In the genomic region with DNA sequence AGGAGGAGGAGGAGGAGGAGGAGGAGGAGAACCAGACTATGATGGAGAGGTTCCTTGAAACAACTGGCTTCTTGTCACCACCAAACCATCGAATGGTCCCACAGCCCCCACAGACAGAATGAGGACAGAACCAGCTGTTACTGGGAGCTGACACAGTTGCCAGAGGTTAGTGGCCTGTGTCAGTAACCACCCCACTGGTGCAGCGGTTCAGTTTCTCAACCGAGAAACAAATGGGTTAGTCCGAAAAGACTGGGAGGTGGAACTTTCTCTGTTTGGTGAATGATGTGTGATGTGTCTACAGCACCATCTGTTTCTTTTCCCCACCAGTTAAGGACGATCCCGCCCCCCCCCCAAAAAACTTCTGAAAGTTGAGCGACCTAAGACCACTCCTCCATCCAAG, we compare ENCODE assay signal across 8 mouse cellular contexts. TPM values are rescaled to one million over a fixed set of nuclear protein-coding genes. Genes with fewer than 3 reads are reported as not detected.
DNase-seq lines count a peak whose midpoint lies in the region; ATAC-seq and TF ChIP-seq lines count a peak whose summit lies in the region.

No protein-coding gene starts in this region.

- H3K9me3 ChIP-seq in heart, postnatal 0 days (replicated peaks; ENCODE audit: control insufficient read depth, low read length), result no peaks in the 10 kb centered on the region
- H3K9me3 ChIP-seq in forebrain, embryonic 10.5 days, result no peaks in the 10 kb centered on the region
- no peaks in the 10 kb centered on the region for H3K9me3 ChIP-seq in limb, embryonic 10.5 days (replicated peaks)
- no peaks in the 10 kb centered on the region for H3K9me3 ChIP-seq in midbrain, embryonic 15.5 days

- H3K27ac ChIP-seq in heart, postnatal 0 days (ENCODE audit: low read depth), result no peak overlapping the region
- H3K27ac ChIP-seq in forebrain, embryonic 10.5 days, result no peak overlapping the region
- no peak overlapping the region for H3K27ac ChIP-seq in limb, embryonic 10.5 days
- no peak overlapping the region for H3K27ac ChIP-seq in midbrain, embryonic 15.5 days

- H3K27me3 ChIP-seq in heart, postnatal 0 days (ENCODE audit: control insufficient read depth, insufficient read depth, low read length), result peaks cover 14% of the 10 kb centered on the region
- peaks cover 59% of the 10 kb centered on the region for H3K27me3 ChIP-seq in forebrain, embryonic 10.5 days (ENCODE audit: poor library complexity, severe bottlenecking)
- H3K27me3 ChIP-seq in limb, embryonic 10.5 days (ENCODE audit: low read depth, poor library complexity, severe bottlenecking), result peaks cover 67% of the 10 kb centered on the region
- no peaks in the 10 kb centered on the region; the same call in 1 of the 2 replicates for H3K27me3 ChIP-seq in midbrain, embryonic 15.5 days (replicated peaks)

- no peaks in the 10 kb centered on the region for H3K4me1 ChIP-seq in heart, postnatal 0 days (ENCODE audit: control insufficient read depth, insufficient read depth)
- peaks cover 42% of the 10 kb centered on the region for H3K4me1 ChIP-seq in forebrain, embryonic 10.5 days
- peaks cover 29% of the 10 kb centered on the region for H3K4me1 ChIP-seq in limb, embryonic 10.5 days
- H3K4me1 ChIP-seq in midbrain, embryonic 15.5 days, result peaks cover 6% of the 10 kb centered on the region; the same call in 1 of the 2 replicates

- H3K36me3 ChIP-seq in heart, postnatal 0 days (replicated peaks; ENCODE audit: control insufficient read depth, insufficient read depth, low read length), result no peaks in the 10 kb centered on the region
- no peaks in the 10 kb centered on the region for H3K36me3 ChIP-seq in forebrain, embryonic 10.5 days (replicated peaks)
- H3K36me3 ChIP-seq in limb, embryonic 10.5 days, result no peaks in the 10 kb centered on the region
- no peaks in the 10 kb centered on the region for H3K36me3 ChIP-seq in midbrain, embryonic 15.5 days (replicated peaks)

- DNase-seq in heart, postnatal 0 days (ENCODE audit: low spot score), result no peak
- no peak for DNase-seq in heart, postnatal 10 days
- no peak for DNase-seq in forebrain, embryonic 10.5 days (ENCODE audit: extremely low spot score, low spot score)
- DNase-seq in limb, embryonic 10.5 days (ENCODE audit: low spot score), result no peak
- DNase-seq in spleen, postnatal 36 days (ENCODE audit: low spot score in 2 of 2), result no peak

- H3K4me3 ChIP-seq in heart, postnatal 0 days (ENCODE audit: low read depth, low read length), result peak overlapping the region; percentile 63; the same call in 1 of the 2 replicates
- H3K4me3 ChIP-seq in forebrain, embryonic 10.5 days, result peak overlapping the region; percentile 80
- peak overlapping the region; percentile 77 for H3K4me3 ChIP-seq in limb, embryonic 10.5 days
- no peak overlapping the region for H3K4me3 ChIP-seq in midbrain, embryonic 15.5 days

- WGBS in heart, postnatal 0 days, result 23% methylated on average over 7 of the region's 7 CpGs
- 30% methylated on average over 7 of the region's 7 CpGs for WGBS in forebrain, embryonic 10.5 days
- WGBS in limb, embryonic 10.5 days, result 11% methylated on average over 7 of the region's 7 CpGs
- 33% methylated on average over 7 of the region's 7 CpGs for WGBS in midbrain, embryonic 15.5 days

- no peak for TF ChIP-seq CTCF in heart, postnatal 0 days (IDR thresholded peaks at IDR 0.05; ENCODE audit: low read depth)

- no peak for TF ChIP-seq EP300 in heart, postnatal 0 days (IDR thresholded peaks at IDR 0.05; ENCODE audit: low read depth)

- intact Hi-C loops in heart, postnatal 10 days (cut with DNase I), result no loop called here

- H3K4me2 ChIP-seq in heart, postnatal 0 days (ENCODE audit: low read depth, low read length), result peak overlapping the region; percentile 74; the same call in 1 of the 2 replicates
- H3K4me2 ChIP-seq in midbrain, embryonic 15.5 days, result peak overlapping the region; percentile 96; the same call in 1 of the 2 replicates

- no peak for ATAC-seq in heart, postnatal 0 days (ENCODE audit: insufficient read depth, low read depth)
- ATAC-seq in midbrain, embryonic 15.5 days (replicated peaks), result no peak
- ATAC-seq in frontal cortex, adult (ENCODE audit: low TSS enrichment), result no peak
- no peak for ATAC-seq in erythroid progenitor cell, adult 5-6 weeks (replicated peaks; ENCODE audit: low FRiP score, poor library complexity, severe bottlenecking)

- H3K9ac ChIP-seq in heart, postnatal 0 days (replicated peaks; ENCODE audit: low read depth, low read length), result no peak overlapping the region
- H3K9ac ChIP-seq in midbrain, embryonic 15.5 days, result no peak overlapping the region

RNA-seq across cellular contexts. Expression of a gene that starts 1.0 kb away (rescaled TPM):
- total RNA-seq in heart, postnatal 0 days (2014; rRNA removed; ENCODE audit: low replicate concordance), result 0.04 TPM in 1 of 2 replicates, not detected in the other
- polyA plus RNA-seq in heart, postnatal 0 days (2015; fragmentation: Nextera tagmentation; extraction: Ambion mirVana), result 0.96 and 1.1 TPM in 2 replicates
- total RNA-seq in heart, postnatal 10 days (2021), result 1 to 10 TPM; 1.1 to 2.4 TPM
- polyA plus RNA-seq in forebrain, embryonic 10.5 days (2016; fragmentation: Nextera tagmentation; extraction: Ambion mirVana), result 4.2 and 4.3 TPM in 2 replicates
- 1.2 and 1.3 TPM in 2 replicates for polyA plus RNA-seq in limb, embryonic 10.5 days (2016; fragmentation: Nextera tagmentation; extraction: Ambion mirVana)
- 3.3 and 4.2 TPM in 2 replicates for polyA plus RNA-seq in midbrain, embryonic 15.5 days (2015; fragmentation: Nextera tagmentation; extraction: Ambion mirVana)
- not detected in 2 replicates for total RNA-seq in erythroid progenitor cell, adult 5-6 weeks (2015; ENCODE audit: low replicate concordance)
- total RNA-seq in erythroid progenitor cell, adult 5-6 weeks (2017; ENCODE audit: low replicate concordance), result not detected in 2 replicates
